Mouse (Mus musculus) forelimb bud, embryonic 11.5 days (tissue): Measurements from ENCODE around the gene Apaf1.

Experiments
- DNase-seq: peaks from one replicate; pipeline ENCODE4 v3.0.0-alpha.2; 2012; ENCODE audit warnings: low read depth, low spot score

Apaf1 gene

DNA sequence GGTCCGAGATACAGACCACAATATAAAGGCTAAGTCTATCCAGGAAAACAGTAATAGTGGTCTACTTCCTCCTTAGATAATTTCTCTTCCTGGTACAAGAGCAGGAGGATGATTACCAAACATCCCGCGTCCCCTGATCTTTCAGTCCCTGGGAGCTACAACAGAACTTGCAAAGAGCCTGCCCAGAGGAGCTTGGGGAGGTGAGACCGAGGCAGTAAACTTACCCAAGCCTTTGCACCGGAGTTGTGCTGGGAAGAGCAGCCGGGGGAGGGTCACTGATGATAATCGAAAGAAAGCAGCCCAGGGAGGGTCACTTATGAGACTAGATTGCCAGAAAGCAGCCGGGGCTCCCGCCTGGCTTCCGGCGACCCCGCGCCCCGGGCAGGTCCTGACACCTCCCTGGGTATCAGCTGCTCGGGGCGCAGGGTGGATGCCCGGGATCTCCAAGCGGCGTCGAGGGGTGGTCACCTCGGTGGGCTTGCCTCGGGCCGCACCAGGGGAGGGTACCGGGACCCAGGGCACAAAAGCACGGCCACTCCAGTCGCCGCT lies 537 bp downstream of the Apaf1 start:
- peak; percentile 18 for DNase-seq

DNA sequence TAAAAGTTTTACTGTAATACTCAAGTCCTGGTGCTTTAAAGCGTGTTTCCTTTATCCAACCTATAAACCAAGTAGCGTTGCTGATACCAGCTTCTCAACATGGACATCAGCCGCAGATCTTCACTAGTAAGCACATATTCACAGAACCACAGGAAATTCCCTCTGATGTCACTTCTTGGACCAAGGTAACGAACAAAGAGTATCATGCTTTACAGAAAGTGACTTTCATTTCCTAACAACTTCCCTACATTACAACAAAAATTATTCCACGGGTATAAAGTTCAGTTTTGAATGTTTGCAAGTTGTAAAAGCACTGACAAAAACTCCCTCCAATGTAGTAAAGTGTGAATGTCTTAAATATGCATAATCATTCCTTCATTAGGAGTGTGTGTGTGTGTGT lies 2.0 kb downstream of the Apaf1 start:
- no peak for DNase-seq

DNA sequence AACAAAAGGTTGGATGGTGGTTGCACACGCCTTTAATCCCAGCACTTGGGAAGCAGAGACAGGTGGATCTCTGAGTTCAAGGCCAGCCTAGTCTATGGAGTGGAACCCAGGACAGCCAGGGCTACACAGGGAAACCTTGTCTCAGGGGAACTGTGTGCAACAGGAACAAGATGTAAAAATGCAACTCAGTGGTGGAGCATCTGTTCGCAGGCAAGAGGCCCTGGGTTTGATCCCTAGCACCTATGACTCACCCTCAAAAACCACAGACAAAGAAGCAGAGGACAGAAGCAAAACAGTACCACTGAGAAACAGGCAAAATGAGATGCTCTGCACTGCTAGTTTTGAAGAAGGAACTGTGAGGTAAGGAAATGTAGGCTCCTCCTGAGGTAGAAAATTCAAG lies 5.9 kb downstream of the Apaf1 start:
- no peak for DNase-seq

DNA sequence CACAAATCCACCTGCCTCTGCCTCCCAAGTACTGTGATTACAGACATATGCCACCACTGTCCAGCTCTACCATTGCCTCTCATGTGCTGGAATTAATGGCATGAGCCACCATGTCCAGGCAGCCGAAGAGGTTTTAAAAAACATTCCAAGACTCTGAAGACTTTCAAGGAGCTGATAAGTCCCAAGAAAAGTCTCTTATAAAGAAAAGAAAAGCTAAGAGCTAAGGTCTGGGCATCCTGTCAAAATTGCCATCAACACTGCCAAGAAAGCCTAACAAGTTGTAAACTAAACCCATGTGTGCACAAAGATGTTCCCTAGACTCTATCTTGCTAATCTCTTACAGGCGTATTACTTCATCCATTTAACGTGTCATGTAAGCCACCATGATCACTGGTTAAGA lies 9.2 kb downstream of the Apaf1 start:
- no peak for DNase-seq

DNA sequence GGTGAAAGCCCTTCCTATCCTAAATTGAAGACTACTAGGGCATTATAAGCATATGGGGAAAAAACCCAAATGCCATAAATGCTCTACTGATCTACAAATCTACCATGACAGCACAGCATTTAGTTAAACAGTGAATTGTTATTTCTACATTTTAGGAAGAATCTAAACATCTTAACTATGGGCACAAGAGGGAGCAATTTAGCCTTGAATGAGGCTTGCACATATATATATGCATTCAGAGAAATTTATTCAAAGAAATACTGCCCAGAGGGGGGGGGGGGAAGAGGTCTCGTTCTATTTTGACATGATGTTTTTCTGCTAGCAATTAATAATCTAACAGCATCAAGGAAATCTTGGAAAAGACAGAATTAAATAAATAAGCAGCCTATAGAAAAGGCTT lies 10.8 kb downstream of the Apaf1 start:
- DNase-seq, result no peak

DNA sequence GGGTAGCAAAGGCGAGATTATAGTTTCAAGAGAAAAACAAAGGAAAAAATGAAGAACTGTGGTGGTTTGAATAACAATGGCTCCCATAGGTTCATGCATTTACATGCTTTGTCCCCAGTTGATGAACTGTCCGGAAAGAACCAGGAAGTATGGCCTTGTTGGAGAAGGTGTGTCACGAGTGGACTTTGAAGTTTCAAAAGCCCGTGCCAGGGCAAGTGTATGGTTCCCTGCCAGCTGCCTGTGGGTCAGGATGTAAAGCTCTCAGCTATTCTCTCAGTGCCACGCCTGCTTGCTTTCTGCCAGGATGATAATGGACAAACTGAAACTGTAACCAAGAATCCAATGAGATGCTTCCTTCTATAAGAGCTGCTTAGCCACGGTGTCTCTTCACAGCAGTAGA lies 20.2 kb downstream of the Apaf1 start:
- DNase-seq, result no peak

DNA sequence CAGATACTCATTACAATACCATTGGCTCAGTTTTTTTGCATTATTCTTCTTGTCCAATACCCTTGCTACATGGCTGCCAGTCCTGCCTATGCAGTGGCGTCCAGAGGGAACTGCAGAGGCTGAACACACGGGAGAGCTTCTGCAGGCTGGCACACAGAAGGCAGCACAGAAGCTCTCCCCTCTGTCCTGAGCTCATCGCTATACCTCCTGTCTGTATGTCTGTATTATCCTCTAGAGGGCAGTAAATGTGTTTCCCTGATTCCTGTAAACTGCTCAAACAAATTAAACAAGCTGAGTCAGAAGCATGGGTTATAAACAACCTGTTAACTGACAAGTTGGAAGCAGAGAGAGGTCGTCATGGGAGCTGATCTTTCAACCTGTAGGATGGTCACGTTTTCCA lies 21.8 kb downstream of the Apaf1 start:
- no peak for DNase-seq

DNA sequence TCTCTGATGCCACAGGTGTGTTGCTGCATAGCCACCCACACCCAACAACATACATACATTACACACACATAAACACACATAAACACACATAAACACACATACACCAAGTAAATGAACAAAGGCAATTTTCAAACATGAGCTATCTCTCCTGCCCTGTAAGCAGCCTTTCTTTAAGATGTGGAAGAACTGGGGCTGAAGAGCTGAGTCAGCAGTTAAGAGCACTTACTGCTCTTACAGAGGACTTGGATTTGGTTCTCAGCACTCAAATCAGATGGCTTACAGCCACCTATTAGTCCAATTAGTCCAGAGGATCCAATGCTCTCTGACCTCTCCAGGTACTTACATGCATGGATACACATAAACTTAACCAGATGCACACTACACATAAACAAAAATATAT lies 29.8 kb downstream of the Apaf1 start:
- DNase-seq, result no peak

DNA sequence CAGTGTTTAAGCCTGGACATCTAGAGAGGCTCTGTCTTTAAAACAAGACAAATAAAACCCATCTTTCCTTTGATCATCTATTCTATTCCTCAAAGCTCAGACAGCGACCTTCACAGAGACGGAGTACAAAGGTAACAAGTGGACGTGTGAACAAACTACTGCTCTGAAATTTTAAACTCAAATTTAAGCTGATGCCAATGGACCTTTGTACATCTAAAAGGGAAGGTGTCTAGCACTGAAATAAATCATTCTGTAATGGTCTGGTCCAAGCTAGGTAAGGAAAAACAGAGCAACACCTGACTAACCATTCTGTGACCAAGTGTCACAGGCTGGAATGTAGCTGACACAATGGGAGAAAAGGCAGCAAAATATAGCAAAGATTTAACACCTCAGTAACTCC lies 31.4 kb downstream of the Apaf1 start:
- no peak for DNase-seq

DNA sequence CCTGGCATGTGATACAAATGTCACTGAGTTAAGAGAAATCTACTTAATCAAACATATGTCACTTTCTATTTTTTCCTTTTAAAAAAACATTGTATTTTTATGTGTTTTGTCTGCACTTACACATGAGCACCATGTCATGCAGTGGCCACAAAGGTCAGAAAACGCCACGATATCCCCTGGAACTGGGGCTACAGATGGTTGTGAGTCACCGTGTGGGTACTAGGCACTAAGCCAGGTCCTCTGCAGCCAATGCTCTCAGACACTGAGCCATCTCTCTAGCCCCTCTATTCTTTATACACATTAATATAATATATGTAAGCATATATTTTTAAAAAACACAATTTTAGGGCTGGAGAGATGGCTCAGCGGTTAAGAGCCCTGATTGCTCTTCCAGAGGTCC lies 32.9 kb downstream of the Apaf1 start:
- no peak for DNase-seq

DNA sequence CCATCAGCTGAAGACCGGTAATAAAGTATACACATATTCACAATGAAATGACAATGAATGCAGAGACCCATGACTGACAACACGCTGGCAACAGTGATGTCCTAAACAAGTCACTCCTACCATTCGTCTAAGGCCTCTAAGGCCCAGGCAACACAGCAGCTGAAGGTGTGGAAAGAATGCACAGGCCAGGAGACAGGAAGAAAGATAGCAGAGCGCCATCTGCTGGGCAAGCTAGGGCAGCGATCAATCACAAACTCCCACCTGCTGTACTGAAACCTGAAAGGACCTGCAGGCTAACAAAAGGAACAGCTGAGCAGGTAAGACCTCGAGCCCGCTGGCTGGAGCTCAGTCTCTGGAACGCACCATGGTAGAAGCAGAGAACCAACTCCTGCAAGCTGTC lies 48.6 kb downstream of the Apaf1 start:
- DNase-seq, result peak; percentile 83

DNA sequence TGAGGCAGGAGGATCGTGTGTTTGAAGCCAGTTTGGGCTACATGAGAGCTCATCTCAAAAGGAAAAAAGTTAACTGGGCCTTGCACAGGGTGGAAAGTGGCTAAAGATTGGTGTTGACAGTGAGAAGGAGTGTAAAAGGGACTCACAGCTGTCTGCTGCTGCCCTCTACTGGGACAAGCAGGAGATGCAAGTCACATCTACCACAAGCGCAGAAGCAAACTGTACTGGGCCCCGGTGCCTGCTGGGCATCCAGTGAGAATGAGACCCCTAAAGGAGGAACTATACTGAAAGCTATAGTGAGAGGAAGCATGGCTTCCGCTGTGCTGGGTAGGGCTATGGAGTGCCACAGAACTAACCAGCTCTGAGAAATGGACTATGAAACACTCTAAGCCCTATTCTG lies 50.2 kb downstream of the Apaf1 start:
- peak; percentile 76 for DNase-seq

DNA sequence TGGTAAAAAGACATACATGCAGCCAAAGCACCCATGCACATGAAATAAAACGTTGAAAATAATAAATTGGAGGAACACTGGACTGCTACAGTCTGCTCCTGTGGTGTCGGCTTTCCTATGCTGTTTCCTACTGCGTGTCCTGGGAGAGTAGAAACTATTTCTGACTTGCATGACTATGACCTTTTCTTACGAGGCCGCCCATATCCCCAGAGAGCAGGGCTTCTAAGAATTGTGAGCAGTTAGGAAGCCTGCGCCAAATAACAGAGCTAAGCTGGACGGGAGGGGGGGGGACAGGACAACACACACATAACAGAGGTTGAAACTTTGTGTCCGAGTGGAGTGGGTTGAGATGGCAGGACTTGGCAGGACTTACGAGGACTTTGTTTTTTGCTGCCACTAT lies 51.4 kb downstream of the Apaf1 start:
- DNase-seq, result no peak

DNA sequence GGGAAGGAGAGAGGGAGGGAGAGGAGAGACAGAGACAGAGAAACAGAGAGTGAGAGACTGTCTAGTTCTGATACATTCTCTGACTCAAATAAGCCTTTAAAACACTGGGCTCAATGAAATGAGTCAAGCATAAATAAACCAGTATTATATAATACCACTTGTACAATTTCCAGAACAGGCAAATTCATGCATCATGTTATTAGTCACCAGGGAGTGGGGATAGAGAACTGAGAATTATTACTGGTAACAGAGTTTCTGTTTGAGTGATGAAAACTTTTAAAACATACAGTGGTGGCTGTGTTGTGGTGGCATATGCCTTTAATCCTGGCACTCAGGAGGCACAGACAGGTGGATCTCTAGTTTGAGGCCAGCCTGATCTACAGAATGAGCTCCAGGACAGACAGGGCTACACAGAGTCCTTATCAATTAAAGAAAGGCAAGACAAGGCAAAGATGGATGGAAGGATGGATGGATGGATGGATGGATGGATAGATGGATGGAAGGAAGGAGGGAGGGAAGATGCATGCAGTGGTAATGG lies 53.5 kb downstream of the Apaf1 start:
- DNase-seq, result no peak

DNA sequence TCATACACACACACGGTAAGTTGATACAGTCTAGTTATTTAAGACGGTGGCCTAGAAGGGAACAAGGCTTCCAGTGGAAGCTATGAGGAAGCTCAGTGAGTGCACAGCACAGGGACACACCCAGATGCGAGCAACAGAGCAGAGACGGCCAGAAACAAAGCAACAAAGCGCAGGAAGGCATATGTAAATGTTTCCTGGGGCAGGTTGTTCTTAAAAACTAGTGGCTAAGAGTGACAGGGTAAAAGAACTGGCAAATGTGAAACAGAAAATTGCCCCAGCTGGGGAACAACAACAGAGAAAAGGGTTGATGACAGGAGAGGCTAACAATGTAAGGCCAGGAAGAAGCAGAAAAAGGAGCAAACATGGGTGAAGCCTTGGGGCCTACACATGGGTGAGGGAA lies 54.6 kb downstream of the Apaf1 start:
- no peak for DNase-seq

DNA sequence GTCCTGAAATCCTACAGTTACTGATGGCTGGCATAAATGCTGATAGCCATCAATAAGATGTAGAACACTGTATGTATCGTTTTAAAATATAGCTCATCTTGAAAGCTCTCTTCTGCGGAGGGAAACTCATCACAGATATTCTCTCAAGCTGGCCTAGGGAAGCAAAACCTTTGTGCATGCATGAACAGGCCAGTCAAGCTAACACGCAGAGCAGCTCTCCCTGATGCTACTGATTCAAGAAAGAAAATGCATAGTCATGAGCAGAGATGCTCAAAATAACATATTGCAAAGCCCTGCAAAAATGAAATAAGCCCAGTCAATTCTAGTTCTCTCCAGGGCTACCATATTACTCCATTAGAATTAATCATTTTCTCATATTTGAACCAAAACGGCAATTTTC lies 55.1 kb downstream of the Apaf1 start:
- no peak for DNase-seq

DNA sequence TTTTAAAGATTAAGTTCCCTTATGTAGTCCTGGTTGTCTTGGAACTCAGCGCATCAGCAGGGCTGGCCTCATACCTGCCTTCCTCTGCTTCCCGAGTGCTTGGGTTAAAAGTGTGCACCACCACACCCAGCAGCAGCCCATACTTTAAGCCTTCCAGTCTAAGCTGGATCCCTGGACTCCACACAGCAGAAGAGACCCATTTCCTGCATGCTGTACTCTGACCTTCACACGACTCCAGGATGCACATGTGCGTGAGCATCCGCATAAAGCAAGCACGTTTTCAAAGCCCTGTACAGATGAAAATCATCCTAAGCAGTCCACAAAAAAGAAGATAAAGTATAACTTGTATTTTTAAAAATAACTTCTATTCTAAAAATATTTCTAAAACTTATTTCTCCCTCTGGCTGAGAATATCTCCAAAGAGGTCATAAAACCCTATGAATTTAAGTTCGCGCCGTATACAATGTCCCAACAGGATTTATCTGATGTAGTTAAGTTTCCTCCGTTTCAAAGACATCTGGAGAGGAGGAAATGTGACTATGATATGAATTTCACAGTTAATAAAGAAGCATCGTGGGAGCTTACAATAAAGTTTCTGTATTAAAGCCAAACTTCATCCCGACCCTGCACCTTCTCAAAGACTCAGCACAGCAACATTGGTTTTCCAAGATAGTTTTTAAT lies 76.6 kb downstream of the Apaf1 start:
- no peak for DNase-seq

DNA sequence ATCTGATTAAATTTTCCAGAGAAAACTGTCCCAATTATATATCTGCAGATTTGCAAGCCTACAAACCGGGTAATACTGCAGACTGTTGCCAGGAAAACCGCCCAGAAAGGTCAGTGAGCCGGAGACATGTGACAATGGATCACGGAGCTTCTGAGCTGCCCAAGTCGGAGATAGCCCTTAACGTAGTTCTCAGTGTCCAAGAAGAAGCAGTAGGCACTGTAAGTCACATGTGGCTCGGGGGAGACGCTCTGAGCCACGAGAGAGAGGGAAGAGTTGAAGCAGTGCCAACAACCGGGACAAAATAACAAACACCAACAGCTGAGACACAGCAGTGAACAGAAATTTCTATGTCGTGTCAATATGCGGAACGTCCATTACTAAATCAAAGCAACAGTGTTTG lies 81.1 kb downstream of the Apaf1 start:
- no peak for DNase-seq

DNA sequence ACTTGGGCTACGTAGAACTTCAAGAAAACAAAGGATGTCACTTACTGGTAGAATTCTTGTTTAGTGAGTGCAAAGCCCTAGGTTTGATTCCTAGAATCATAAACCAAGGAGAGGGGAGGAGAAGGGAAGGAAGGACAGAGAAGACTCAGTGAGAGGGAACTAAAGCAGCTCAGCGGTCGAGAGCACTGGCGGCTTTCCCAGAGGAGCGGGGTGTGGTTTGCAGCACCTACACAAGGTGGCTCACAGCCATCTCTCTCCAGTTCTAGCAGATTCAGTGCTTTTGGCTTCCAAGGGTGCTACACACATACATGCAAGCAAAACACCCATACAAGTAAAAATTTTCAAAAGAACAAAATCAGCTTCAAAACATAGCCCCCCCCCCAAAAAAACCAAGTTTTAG lies 82.7 kb downstream of the Apaf1 start:
- DNase-seq, result no peak

DNA sequence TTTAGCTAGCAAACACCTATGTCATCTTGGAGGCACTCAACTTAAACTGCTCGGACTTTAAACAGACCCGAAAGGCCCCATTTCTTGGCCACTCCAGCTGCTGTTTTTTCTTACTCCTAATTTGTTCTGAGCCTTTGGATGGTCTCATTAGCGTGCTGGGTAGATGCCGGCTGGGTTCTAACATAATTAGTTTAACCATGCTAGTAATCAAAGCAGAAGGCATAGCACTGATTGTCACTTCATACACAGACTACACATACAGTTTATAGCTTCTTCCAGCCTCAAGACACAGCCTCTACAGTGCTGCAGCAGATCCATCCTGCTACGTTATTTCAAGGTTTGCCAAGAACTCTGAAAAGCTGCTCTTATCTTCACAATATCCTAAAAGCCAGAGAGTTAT lies 88.7 kb downstream of the Apaf1 start:
- DNase-seq, result no peak

DNA sequence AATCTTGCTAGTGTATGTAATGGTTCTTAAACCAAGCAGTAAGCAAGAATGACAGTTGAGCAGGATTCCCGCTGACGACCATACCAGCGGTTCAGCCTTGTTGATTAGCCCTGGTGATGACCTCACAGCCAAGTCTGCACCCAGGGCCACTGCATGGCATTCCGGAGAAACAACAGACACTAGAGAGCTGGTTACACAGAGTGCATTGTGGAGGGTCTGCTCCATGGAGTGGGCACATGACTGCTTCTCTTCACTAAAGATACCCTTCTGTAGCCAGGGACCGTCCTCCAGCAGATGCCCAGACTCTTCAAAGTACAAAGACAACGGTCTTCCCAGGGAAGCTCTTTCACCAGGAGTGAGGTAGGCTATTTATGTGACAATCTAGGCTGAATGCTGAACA lies 90.3 kb downstream of the Apaf1 start:
- DNase-seq, result no peak

DNA sequence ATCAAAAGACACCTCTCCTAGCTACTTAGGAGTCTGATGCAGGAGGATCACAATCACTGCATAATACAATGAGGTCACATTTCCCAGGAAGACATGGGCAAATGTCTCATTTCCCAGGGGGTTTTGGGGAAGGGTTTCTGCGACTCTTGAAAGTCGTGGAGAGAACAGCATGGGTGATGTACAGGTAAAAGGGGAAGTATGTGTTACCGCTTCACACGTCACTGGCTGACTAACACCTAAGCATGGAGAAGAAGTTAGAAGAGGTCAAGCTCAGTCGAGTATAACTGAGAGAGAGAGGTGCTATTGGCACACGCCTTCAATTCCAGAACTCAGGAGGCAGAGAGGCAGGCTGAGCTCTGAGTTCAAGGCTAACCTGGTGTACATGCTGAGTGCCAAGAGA lies 92.2 kb downstream of the Apaf1 start:
- DNase-seq, result no peak

DNA sequence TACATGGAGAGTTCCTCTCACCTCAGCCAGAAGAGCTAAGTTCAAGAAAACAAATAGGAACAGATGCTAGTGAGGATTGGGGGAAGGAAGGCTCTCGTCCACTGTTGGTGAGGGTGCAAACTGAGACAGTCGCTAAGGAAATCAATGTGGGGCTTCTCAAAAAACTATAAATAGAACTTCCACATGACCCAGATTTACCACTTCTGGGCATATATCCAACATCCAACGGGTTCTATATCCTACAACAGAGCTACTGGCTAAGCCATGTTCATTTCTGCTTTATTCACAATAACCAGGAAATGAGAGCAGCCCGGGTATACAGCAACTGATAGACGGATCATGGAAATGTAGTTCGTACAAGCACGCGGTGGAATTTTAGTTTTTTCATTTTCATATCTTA lies 99.5 kb downstream of the Apaf1 start:
- no peak for DNase-seq

DNA sequence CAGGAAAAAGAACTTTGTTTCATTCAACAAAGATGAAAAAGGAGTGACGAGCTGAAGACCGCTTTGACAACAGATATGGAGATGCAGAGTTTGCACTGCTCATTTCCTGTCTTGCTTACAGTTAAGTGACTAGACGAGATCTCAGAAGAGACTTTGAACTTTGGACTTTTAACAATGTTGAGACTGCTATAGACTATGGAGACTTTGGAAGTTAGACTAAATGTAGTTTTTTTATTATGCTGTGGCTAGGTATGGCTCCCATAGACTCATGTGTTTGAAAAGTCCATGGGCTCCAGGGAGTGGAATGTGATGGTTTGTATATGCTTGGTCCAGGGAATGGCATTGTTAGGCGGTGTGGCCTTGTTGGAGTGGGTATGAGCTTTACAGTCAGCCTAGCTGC lies 100.8 kb downstream of the Apaf1 start:
- DNase-seq, result no peak
